Mouse (Mus musculus): ENCODE results near the gene Lonrf2.

DNA sequence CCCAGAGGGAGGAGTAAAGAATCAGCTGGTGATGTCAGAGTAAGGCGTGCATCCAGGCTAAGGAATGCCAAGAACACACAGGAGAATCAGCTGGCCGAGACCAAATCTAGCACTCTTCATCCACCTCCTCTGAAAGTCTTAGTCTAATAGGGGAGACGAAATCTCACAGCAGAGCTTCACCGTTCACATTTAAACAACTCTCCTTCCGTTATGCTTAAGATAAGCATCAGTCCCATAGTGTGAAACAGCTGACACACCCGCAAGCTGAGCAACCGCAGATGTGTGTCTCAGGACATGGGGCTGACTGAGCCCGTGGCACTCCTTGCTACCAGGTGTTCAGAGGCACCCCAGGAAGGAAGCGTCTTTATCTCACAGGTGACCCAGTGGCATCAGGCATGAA lies 47.3 kb upstream of the Lonrf2 start:
- TF ChIP-seq POLR2A (IDR thresholded peaks at IDR 0.05; ENCODE audit: extremely low read depth, insufficient read depth, low read length) (no peak), CTCF (IDR thresholded peaks at IDR 0.05; ENCODE audit: low read depth, low read length) (no peak)
